Mouse (Mus musculus) megakaryocyte, embryonic 14.5 days (primary cell): ENCODE results near the gene Rab3gap2.

Source experiments
- FLI1 ChIP-seq: IDR thresholded peaks from 2 replicates; pipeline ENCODE4 v1.6.1; 2012; ENCODE audit warnings: low read length, inconsistent platforms, mixed read lengths
- GATA1 ChIP-seq: IDR thresholded peaks from 3 replicates; pipeline ENCODE4 v1.6.1; 2012; ENCODE audit warnings: mixed read lengths, low read length, inconsistent platforms, borderline replicate concordance

- no peak for TF ChIP-seq GATA1
- TF ChIP-seq FLI1 = no peak
Measured at GRCm38 (mm10) chr1:185329851-185330250, 125.9 kb downstream of the Rab3gap2 start.
